Mouse (Mus musculus) liver, embryonic 15.5 days (tissue): ENCODE results near the gene Col5a3. TPM values are rescaled to one million over a fixed set of nuclear protein-coding genes. Genes with fewer than 3 reads are reported as not detected.
"Not testable (repeated sequence)": the region's sequence is repeated elsewhere in the genome, so short reads cannot be mapped to it uniquely, and the experiment has no call there.

Source experiments
- ATAC-seq: fragments of 200-750 bp; cut with Nextera tagmentation; 2 replicates; pipeline ENCODE4 v1.8.0; 2017; ENCODE audit warnings: moderate number of reproducible peaks, mild to moderate bottlenecking, moderate library complexity; ENCODE audit not compliant: insufficient read depth
- H3K27ac ChIP-seq: fragments of 300-500 bp; sonication (generic); replicated peaks from 2 replicates; pipeline ENCODE4 v1.5.1; 2015; ENCODE audit warnings: mild to moderate bottlenecking, inconsistent platforms
- H3K27me3 ChIP-seq: fragments of 300-500 bp; sonication (generic); 2 replicates; pipeline ENCODE4 v1.6.1; 2015; ENCODE audit warnings: mild to moderate bottlenecking, inconsistent platforms
- H3K36me3 ChIP-seq: fragments of 300-500 bp; sonication (generic); replicated peaks from 2 replicates; pipeline ENCODE4 v1.6.1; 2015; ENCODE audit warnings: moderate library complexity, mild to moderate bottlenecking, inconsistent platforms
- H3K4me1 ChIP-seq: fragments of 300-500 bp; sonication (generic); replicated peaks from 2 replicates; pipeline ENCODE4 v1.6.1; 2015; ENCODE audit warnings: inconsistent platforms
- H3K4me2 ChIP-seq: fragments of 300-500 bp; sonication (generic); 2 replicates; pipeline ENCODE4 v1.6.1; 2015; ENCODE audit warnings: moderate library complexity, mild to moderate bottlenecking, inconsistent platforms
- H3K4me3 ChIP-seq: fragments of 300-500 bp; sonication (generic); replicated peaks from 2 replicates; pipeline ENCODE4 v1.5.1; 2015; ENCODE audit warnings: mild to moderate bottlenecking, inconsistent platforms
- H3K9ac ChIP-seq: fragments of 300-500 bp; sonication (generic); 2 replicates; pipeline ENCODE4 v1.6.1; 2015; ENCODE audit warnings: moderate library complexity, mild to moderate bottlenecking, inconsistent platforms
- H3K9me3 ChIP-seq: fragments of 300-500 bp; sonication (generic); replicated peaks from 2 replicates; pipeline ENCODE4 v1.6.1; 2016; ENCODE audit warnings: inconsistent platforms
- WGBS: fragments of 180-500 bp; shearing (Covaris S2); methylation state at CpG from one replicate; pipeline ENCODE4 v1.1.7; 2015; ENCODE audit warnings: mixed read lengths; ENCODE audit not compliant: insufficient replicate concordance; 5-methylcytosine and 5-hydroxymethylcytosine counted together
- polyA plus RNA-seq: library from polyadenylated mRNA; unstranded; fragments of >200 nt; fragmentation: Nextera tagmentation; extraction: Ambion mirVana; gene quantifications from 2 replicates; pipeline ENCODE4 v1.2.1, GENCODE M21; 2015

Gene Col5a3
- polyA plus RNA-seq: 0.24 and 0.29 TPM in 2 replicates

DNA sequence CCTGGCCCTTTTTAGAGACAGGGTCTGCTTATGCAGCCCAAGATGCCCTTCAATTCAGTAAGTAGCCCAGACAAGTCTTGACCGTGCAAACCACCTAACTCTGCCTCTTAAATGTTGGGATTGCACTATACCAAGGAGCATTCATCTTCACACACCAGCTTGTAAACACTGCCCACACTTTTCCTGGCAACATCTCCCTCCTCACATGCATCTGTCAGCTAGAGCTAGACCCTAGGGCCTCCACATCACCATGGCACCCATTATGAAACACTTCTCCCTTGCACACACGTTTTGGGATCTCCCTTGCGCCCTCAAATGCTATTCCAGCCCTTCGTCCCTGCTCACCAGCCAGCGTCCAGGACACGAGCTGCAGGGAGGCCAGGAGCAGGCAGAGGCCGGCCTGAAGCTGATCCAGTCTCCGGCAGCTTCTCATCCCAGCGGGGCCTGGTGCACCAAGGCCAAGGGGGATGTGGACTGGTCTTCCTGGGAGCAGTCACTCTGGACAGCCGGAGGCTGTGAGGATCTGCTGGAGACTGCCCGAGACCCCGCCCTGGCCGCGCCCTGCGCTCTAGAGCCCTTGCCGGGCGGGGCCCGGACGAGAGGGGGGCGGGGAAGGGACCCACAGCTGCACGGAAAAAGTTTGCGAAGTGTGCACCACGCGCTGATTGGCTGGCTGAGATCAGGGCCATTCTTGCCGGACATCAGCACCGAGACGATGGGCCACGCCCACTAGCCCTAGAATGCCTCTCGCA, at the start of gene Col5a3:
Gene Col5a3, minus strand, starts transcription at position 547 of the 752 bp plus-strand sequence.
- Histone ChIP-seq H3K9me3 (no peaks in the 10 kb centered on the region), H3K4me3 (no peak within 1 kb of the TSS), H3K4me2 (no peak within 1 kb of the TSS; the same call in 1 of the 2 replicates), H3K4me1 (peaks cover 13% of the 10 kb centered on the region; the same call in 1 of the 2 replicates), H3K27ac (no peak within 1 kb of the TSS), H3K27me3 (peaks cover 47% of the 10 kb centered on the region), H3K9ac (no peak within 1 kb of the TSS), H3K36me3 (no peaks in the 10 kb centered on the region)
- no peak for ATAC-seq
- WGBS: 5% methylated on average over 29 of the region's 29 CpGs

DNA sequence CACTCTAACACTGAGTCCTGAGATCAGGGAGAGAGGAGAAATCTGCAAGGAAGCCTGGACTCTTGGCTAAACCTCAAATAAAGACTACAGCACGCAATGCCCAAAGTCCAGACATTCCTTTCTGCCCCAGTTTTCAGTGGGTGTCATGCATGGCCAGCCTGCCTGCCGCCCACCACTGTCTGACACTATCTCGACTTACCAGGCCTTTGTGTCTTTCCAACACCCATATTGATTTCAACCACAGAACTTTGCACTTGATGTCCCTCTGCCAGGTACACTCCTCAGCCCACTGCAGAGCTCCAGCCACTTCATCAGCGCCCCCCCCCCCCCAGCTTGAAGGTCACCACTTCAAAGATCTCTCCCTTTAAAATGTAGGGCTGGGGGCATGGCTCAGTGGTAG, 47.4 kb upstream of the Col5a3 start:
- peaks cover 10% of the 10 kb centered on the region; the same call in 1 of the 2 replicates for H3K27me3 ChIP-seq
- no peak overlapping the region for H3K27ac ChIP-seq
- no peak overlapping the region for H3K9ac ChIP-seq
- no peaks in the 10 kb centered on the region for H3K4me1 ChIP-seq
- ATAC-seq: no peak
- no peak overlapping the region for H3K4me2 ChIP-seq
- H3K4me3 ChIP-seq: no peak overlapping the region
- WGBS: 32% methylated on average over 4 of the region's 4 CpGs
- no peaks in the 10 kb centered on the region for H3K36me3 ChIP-seq
- no peaks in the 10 kb centered on the region for H3K9me3 ChIP-seq

DNA sequence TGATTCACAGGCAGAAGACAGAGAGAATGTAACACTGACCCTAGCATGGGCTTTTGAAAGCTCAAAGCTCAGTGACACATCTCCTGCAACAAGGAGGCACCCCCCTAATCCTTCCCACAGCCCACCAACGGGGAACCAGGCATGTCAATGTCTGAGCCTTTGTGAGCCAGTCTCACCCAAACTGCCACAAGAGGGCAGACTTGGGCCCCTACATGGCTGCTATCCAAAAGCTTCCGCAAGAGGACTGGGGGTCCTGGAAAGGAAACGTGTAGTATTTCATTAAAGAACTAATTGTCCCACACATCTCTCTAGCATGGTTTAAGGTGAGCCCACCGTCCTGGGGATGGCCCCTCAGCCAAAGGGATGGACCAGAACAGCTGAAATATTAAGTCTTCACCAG, 47.0 kb upstream of the Col5a3 start:
- Histone ChIP-seq H3K4me3 (no peak overlapping the region), H3K27ac (no peak overlapping the region), H3K27me3 (peaks cover 6% of the 10 kb centered on the region; the same call in 1 of the 2 replicates), H3K9me3 (no peaks in the 10 kb centered on the region), H3K4me1 (no peaks in the 10 kb centered on the region), H3K9ac (no peak overlapping the region), H3K4me2 (no peak overlapping the region), H3K36me3 (no peaks in the 10 kb centered on the region)
- ATAC-seq: no peak
- WGBS: 10% methylated on average over 4 of the region's 4 CpGs

DNA sequence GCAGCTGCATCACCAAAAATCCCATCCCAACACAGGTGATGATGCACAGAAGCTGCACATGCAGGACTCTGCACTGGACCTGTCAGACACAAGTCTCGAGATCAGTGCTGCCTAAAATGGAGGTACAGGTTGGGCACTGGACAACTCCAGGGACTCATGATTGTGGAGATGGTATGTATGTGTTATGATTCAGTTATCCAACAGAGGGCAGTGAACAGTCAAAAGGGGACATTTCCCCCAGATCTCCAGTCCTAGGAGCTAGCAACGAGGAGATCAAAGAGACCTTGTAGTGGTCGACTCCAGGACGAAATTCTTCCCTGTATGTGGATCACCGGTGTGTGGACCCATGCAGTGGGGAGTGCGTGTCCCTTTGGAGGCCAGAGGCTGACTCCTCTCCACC, 45.1 kb upstream of the Col5a3 start:
- no peak overlapping the region for H3K4me3 ChIP-seq
- WGBS: 26% methylated on average over 6 of the region's 6 CpGs
- no peak overlapping the region for H3K9ac ChIP-seq
- H3K36me3 ChIP-seq: no peaks in the 10 kb centered on the region
- ATAC-seq: no peak
- no peak overlapping the region for H3K4me2 ChIP-seq
- H3K9me3 ChIP-seq: no peaks in the 10 kb centered on the region
- no peaks in the 10 kb centered on the region; the same call in 1 of the 2 replicates for H3K27me3 ChIP-seq
- H3K27ac ChIP-seq: no peak overlapping the region
- no peaks in the 10 kb centered on the region for H3K4me1 ChIP-seq

DNA sequence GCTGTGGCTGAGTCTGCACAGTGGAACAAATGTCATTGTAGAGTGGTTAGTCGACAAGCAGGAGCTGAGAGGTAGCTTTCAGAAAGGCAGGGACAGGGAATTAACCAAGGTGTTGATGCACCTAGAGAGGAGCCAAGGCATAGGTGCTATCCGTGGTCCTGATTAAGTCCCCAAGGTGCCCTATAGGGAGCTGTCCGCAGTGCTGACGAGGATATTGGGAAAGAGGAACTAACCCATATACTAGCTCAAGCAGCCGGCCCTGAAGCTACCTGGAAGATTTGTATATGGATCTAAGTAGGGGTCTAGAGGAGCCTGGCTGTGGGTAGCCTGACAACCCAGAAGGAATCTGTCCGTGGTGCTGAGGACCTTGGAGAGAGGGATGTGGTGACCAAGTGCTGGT, 42.3 kb upstream of the Col5a3 start:
- H3K4me1 ChIP-seq: no peaks in the 10 kb centered on the region
- H3K27me3 ChIP-seq: no peaks in the 10 kb centered on the region; the same call in none of the 2 replicates
- 5% methylated on average over 6 of the region's 6 CpGs for WGBS
- no peak overlapping the region for H3K27ac ChIP-seq
- H3K9me3 ChIP-seq: no peaks in the 10 kb centered on the region
- H3K36me3 ChIP-seq: no peaks in the 10 kb centered on the region
- H3K4me3 ChIP-seq: no peak overlapping the region
- H3K9ac ChIP-seq: no peak overlapping the region
- no peak overlapping the region for H3K4me2 ChIP-seq
- no peak for ATAC-seq

DNA sequence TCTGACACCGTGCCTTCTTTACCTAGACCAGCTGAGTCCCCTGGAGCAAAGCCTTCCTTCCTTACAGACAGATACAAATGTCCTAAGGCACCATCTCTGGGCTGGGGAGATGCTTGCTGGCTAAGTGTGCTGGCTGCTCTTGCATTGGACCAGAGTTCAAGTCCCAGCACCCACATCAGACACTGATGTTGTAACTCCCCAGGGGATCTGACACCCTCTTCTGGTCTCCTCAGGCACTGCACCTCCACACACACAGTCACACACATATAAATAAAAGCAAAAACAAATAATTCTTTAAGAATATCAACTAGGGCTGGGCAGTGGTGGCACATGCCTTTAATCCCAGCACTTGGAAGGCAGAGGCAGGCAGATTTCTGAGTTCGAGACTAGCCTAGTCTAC, 35.3 kb upstream of the Col5a3 start:
- H3K4me3 ChIP-seq: no peak overlapping the region
- no peaks in the 10 kb centered on the region for H3K4me1 ChIP-seq
- no peaks in the 10 kb centered on the region for H3K36me3 ChIP-seq
- no peak overlapping the region for H3K27ac ChIP-seq
- H3K9me3 ChIP-seq: no peaks in the 10 kb centered on the region
- WGBS: 70% methylated on average over 2 of the region's 2 CpGs
- no peak for ATAC-seq
- H3K9ac ChIP-seq: no peak overlapping the region
- no peaks in the 10 kb centered on the region; the same call in 1 of the 2 replicates for H3K27me3 ChIP-seq
- H3K4me2 ChIP-seq: no peak overlapping the region

DNA sequence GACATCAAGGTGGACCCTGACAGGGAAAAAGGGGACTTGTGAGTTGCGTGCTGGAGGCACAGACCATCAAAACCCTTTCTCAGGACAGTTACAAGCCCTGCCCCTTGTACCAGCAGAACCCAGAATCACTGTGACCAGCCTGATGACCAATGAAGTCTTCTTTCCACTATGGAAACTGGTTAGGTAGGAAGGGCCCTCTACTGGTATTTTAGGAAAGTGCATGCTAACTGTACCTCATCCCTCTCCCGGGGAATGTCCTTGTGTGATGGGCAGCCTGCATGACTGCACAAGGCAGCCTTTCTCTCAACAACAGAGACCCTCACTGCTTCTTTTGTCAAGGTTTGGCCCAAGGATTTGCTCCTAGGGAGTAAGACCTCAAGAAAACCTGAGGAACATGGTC, 27.8 kb upstream of the Col5a3 start:
- no peak for ATAC-seq
- Histone ChIP-seq H3K4me1 (no peaks in the 10 kb centered on the region), H3K9ac (no peak overlapping the region), H3K9me3 (no peaks in the 10 kb centered on the region), H3K27ac (no peak overlapping the region), H3K4me3 (no peak overlapping the region), H3K36me3 (no peaks in the 10 kb centered on the region), H3K4me2 (no peak overlapping the region), H3K27me3 (peaks cover 5% of the 10 kb centered on the region; the same call in 1 of the 2 replicates)
- 22% methylated on average over 2 of the region's 2 CpGs for WGBS

DNA sequence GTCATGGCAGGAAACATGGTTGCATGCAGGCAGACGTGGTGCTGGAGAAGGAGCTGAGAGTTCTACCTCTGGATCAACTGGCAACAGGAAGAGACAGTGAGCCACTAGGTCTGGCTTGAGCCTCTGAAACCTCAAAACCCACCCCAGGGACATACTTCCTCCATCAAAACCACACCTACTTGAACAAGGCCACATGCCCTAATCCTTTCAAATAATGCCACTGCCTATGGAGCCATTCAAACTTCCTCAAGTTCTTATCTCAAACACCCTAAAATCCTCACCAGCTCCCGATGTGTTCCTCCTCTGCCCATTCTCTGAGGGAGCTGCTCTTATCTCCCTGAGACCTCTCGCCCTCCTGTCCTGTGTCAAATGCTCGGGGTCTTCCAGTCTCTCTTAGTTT, 27.3 kb upstream of the Col5a3 start:
- Histone ChIP-seq H3K27ac (no peak overlapping the region), H3K4me3 (no peak overlapping the region), H3K4me1 (no peaks in the 10 kb centered on the region), H3K9me3 (no peaks in the 10 kb centered on the region), H3K36me3 (no peaks in the 10 kb centered on the region), H3K4me2 (no peak overlapping the region), H3K9ac (no peak overlapping the region), H3K27me3 (peaks cover 5% of the 10 kb centered on the region; the same call in 1 of the 2 replicates)
- ATAC-seq: no peak
- WGBS: 13% methylated on average over 4 of the region's 4 CpGs

DNA sequence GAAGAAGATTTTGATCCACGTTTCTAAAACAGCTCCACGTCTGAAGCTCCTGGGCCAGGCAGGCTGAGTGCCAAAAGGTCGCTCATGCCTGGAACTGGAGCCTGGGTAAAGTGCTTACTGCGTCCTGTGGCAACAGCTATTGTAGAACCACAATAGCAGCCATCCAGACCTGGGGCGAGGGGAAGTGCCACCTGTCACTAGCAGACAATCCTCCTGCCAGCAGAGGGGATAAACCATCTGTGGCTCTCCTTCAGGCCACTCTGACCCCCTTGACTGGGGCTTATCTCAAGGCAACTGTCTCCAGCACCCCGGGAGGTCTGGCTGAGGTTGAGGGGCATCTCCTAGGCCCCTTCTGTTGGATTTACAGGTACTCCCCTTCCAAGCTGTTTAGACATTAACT, 24.1 kb upstream of the Col5a3 start:
- Histone ChIP-seq H3K4me2 (no peak overlapping the region), H3K9ac (no peak overlapping the region), H3K4me1 (no peaks in the 10 kb centered on the region), H3K4me3 (no peak overlapping the region), H3K27me3 (peaks cover 5% of the 10 kb centered on the region), H3K27ac (no peak overlapping the region), H3K36me3 (no peaks in the 10 kb centered on the region), H3K9me3 (no peaks in the 10 kb centered on the region)
- 35% methylated on average over 6 of the region's 6 CpGs for WGBS
- no peak for ATAC-seq

DNA sequence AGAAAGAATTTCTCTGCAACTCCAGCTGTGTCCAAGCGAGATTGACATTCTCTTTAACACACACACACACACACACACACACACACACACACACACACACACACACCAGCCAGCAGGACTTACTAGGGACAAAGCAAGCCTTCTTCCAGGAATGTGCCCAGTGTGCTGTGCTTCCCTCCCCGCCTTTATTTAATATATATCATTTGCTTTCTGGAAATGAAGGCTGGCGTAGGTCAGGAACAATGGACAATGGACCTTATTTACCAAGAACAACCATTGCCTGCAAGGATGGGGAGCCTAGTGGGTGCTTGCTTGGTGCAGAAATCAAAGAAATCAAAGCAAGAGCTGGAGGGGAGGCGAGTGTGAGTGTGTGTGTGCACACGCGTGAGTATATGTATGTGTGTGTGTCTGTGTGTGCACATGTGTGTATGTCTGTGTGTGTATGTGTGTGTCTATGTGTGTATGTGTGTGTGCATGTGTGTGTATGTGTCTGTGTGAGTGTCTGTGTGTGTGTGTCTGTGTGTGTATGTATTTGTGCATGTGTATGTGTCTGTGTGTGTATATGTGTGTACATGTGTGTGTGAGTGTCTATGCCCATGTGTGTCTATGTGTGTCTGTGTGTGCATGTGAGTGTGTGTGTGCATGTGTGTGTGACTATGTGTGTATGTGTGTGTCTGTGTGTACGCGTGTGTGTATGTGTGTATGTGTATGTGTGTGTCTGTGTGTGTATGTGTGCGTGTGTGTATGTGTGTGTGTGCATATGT, 22.5 kb upstream of the Col5a3 start:
- ATAC-seq: no peak
- no peaks in the 10 kb centered on the region for H3K36me3 ChIP-seq
- H3K27ac ChIP-seq: no peak overlapping the region
- H3K27me3 ChIP-seq: peaks cover 10% of the 10 kb centered on the region; the same call in 1 of the 2 replicates
- 66% methylated on average over 9 of the region's 9 CpGs for WGBS
- no peak overlapping the region for H3K9ac ChIP-seq
- no peak overlapping the region for H3K4me3 ChIP-seq
- H3K9me3 ChIP-seq: no peaks in the 10 kb centered on the region
- H3K4me1 ChIP-seq: no peaks in the 10 kb centered on the region
- H3K4me2 ChIP-seq: no peak overlapping the region

DNA sequence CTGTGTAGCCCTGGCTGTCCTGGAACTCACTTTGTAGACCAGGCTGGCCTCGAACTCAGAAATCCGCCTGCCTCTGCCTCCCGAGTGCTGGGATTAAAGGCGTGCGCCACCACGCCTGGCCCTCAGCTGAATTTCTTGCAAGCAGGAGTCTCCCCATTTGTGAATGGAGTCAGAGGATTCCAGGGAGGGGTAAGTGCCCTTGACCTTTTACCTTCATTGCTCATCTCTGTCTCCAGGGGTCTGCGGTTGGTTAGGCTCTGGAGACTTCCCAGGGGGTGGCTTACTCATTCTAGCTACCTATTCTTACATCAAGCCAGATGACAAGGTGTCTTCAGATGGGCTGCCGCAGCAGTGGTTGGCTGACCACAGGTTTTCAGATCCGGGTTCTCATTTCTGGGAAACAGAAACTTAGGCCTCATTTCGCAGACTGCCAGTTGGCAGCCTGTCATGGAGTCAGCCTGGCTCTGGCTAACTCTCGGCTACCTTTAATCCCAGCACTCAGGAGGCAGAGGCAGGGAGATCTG, 20.6 kb upstream of the Col5a3 start:
- not testable (repeated sequence) for ATAC-seq, H3K9ac ChIP-seq, H3K36me3 ChIP-seq, H3K9me3 ChIP-seq, H3K4me2 ChIP-seq, H3K27ac ChIP-seq, H3K4me1 ChIP-seq, H3K4me3 ChIP-seq
- 66% methylated on average over 11 of the region's 11 CpGs for WGBS
- peaks cover 19% of the 10 kb centered on the region for H3K27me3 ChIP-seq
